Mouse (Mus musculus) MEL (cell line): ENCODE measurements around the gene Telo2. TPM values are rescaled to one million over a fixed set of nuclear protein-coding genes. Genes with fewer than 3 reads are reported as not detected.

ENCODE experiments used
- DNase-seq: peaks from one replicate; pipeline ENCODE4 v3.0.0; 2011; ENCODE audit warnings: low read depth, low spot score
- H3K27ac ChIP-seq: 2 replicates; pipeline ENCODE4 v1.5.1; 2012; ENCODE audit warnings: low read depth, mild to moderate bottlenecking, control low read depth, low read length, moderate library complexity; ENCODE audit not compliant: control insufficient read depth
- H3K27me3 ChIP-seq, 2 experiments: fragments of 150-350 bp in 1 of 2; sonication (generic) in 1 of 2; 2 replicates each; pipeline ENCODE4 v1.6.1; 2012; ENCODE audit warnings: low read length in 2 of 2, mild to moderate bottlenecking in 2 of 2, improper control_type of control experiment in 1 of 2, moderate library complexity in 1 of 2; ENCODE audit not compliant: insufficient read depth in 2 of 2, control insufficient read depth in 1 of 2
- H3K36me3 ChIP-seq, 2 experiments: 2 replicates each; pipeline ENCODE4 v1.6.1; 2012 to 2014; ENCODE audit warnings: low read length in 2 of 2, improper control_type of control experiment in 1 of 2, inconsistent platforms in 1 of 2, mild to moderate bottlenecking in 1 of 2; ENCODE audit not compliant: insufficient read depth in 2 of 2, control insufficient read depth in 1 of 2
- H3K4me1 ChIP-seq, 2 experiments: fragments of 150-350 bp in 1 of 2; sonication (generic) in 1 of 2; 2 replicates each; pipeline ENCODE4 v1.6.1; 2012; ENCODE audit warnings: low read length in 2 of 2, improper control_type of control experiment in 1 of 2, mild to moderate bottlenecking in 1 of 2; ENCODE audit not compliant: insufficient read depth in 2 of 2, control insufficient read depth in 1 of 2
- H3K4me3 ChIP-seq, 2 experiments: fragments of 150-350 bp in 1 of 2; sonication (generic) in 1 of 2; 2 replicates each; pipeline ENCODE4 v1.5.1; 2012; ENCODE audit warnings: low read depth in 2 of 2, low read length in 2 of 2, mild to moderate bottlenecking in 2 of 2, moderate library complexity in 2 of 2, control low read depth in 1 of 2, improper control_type of control experiment in 1 of 2; ENCODE audit not compliant: control insufficient read depth in 1 of 2, insufficient read depth in 1 of 2
- H3K79me2 ChIP-seq: 2 replicates; pipeline ENCODE4 v1.6.1; 2012; ENCODE audit warnings: mild to moderate bottlenecking, low read length, moderate library complexity; ENCODE audit not compliant: control insufficient read depth, poor library complexity, insufficient read depth
- H3K9ac ChIP-seq: 2 replicates; pipeline ENCODE4 v1.6.1; 2012; ENCODE audit warnings: low read depth, mild to moderate bottlenecking, control low read depth, low read length, moderate library complexity; ENCODE audit not compliant: control insufficient read depth, poor library complexity, severe bottlenecking
- H3K9me3 ChIP-seq: fragments of 150-350 bp; sonication (generic); replicated peaks from 2 replicates; pipeline ENCODE4 v1.6.1; 2012; ENCODE audit warnings: mild to moderate bottlenecking, low read length, improper control_type of control experiment, moderate library complexity; ENCODE audit not compliant: insufficient read depth
- BHLHE40 ChIP-seq: IDR thresholded peaks from 2 replicates; pipeline ENCODE4 v1.6.1; 2012; ENCODE audit warnings: low read depth, mild to moderate bottlenecking, inconsistent platforms, low read length, improper control_type of control experiment, borderline replicate concordance
- CHD1 ChIP-seq: IDR thresholded peaks from 2 replicates; pipeline ENCODE4 v1.6.1; 2012; ENCODE audit warnings: low read depth, mild to moderate bottlenecking, inconsistent platforms, low read length, improper control_type of control experiment
- CTCF ChIP-seq, 3 experiments: IDR thresholded peaks in 2 of 3; conservative IDR thresholded peaks in 1 of 3; 2 replicates each; pipeline ENCODE4 v1.5.1; 2011 to 2012; ENCODE audit warnings: low read length in 3 of 3, low read depth in 2 of 3, mild to moderate bottlenecking in 2 of 3, improper control_type of control experiment in 1 of 3, inconsistent platforms in 1 of 3, mixed read lengths in 1 of 3, moderate library complexity in 1 of 3; ENCODE audit not compliant: control insufficient read depth in 1 of 3, insufficient read depth in 1 of 3, poor library complexity in 1 of 3, severe bottlenecking in 1 of 3
- ELF1 ChIP-seq: IDR thresholded peaks from 2 replicates; pipeline ENCODE4 v1.6.1; 2014; ENCODE audit warnings: low read depth, mild to moderate bottlenecking, inconsistent platforms, low read length, improper control_type of control experiment, moderate library complexity
- EP300 ChIP-seq, 2 experiments: IDR thresholded peaks; 2 replicates each; pipeline ENCODE4 v1.6.1; 2011; ENCODE audit warnings: improper control_type of control experiment in 2 of 2, low read length in 2 of 2, low read depth in 1 of 2, mild to moderate bottlenecking in 1 of 2
- ETS1 ChIP-seq: IDR thresholded peaks from 2 replicates; pipeline ENCODE4 v1.6.1; 2012; ENCODE audit warnings: low read depth, mild to moderate bottlenecking, inconsistent platforms, low read length, improper control_type of control experiment, moderate library complexity
- GABPA ChIP-seq: IDR thresholded peaks from 2 replicates; pipeline ENCODE4 v1.6.1; 2012; ENCODE audit warnings: low read depth, mild to moderate bottlenecking, inconsistent platforms, low read length, improper control_type of control experiment, moderate library complexity
- KAT2A ChIP-seq: conservative IDR thresholded peaks from 2 replicates; pipeline ENCODE4 v1.6.1; 2012; ENCODE audit warnings: low read depth, low read length, improper control_type of control experiment, inconsistent platforms
- MAFK ChIP-seq: IDR thresholded peaks from 2 replicates; pipeline ENCODE4 v1.6.1; 2011; ENCODE audit warnings: low read depth, mild to moderate bottlenecking, low read length, improper control_type of control experiment, borderline replicate concordance
- MAX ChIP-seq: IDR thresholded peaks from 2 replicates; pipeline ENCODE4 v1.6.1; 2011; ENCODE audit warnings: low read length, improper control_type of control experiment
- MAZ ChIP-seq: IDR thresholded peaks from 2 replicates; pipeline ENCODE4 v1.6.1; 2012; ENCODE audit warnings: low read depth, mild to moderate bottlenecking, inconsistent platforms, low read length, improper control_type of control experiment
- MEF2A ChIP-seq: IDR thresholded peaks from 2 replicates; pipeline ENCODE4 v1.6.1; 2014; ENCODE audit warnings: low read depth, mild to moderate bottlenecking, inconsistent platforms, low read length, improper control_type of control experiment; ENCODE audit not compliant: poor library complexity, insufficient replicate concordance, severe bottlenecking; ENCODE audit errors: extremely low read depth
- MXI1 ChIP-seq: IDR thresholded peaks from 2 replicates; pipeline ENCODE4 v1.6.1; 2011; ENCODE audit warnings: mild to moderate bottlenecking, low read depth, low read length, improper control_type of control experiment
- MYC ChIP-seq: IDR thresholded peaks from 2 replicates; pipeline ENCODE4 v1.6.1; 2011; ENCODE audit warnings: low read depth, mild to moderate bottlenecking, low read length, improper control_type of control experiment, moderate library complexity
- NRF1 ChIP-seq: IDR thresholded peaks from 2 replicates; pipeline ENCODE4 v1.6.1; 2014; ENCODE audit warnings: low read depth, mild to moderate bottlenecking, inconsistent platforms, low read length, improper control_type of control experiment, moderate library complexity; ENCODE audit not compliant: poor library complexity, insufficient read depth, severe bottlenecking
- POLR2AphosphoS2 ChIP-seq: IDR thresholded peaks from 2 replicates; pipeline ENCODE4 v1.6.1; 2011; ENCODE audit warnings: low read length, improper control_type of control experiment
- RAD21 ChIP-seq: IDR thresholded peaks from 2 replicates; pipeline ENCODE4 v1.6.1; 2011; ENCODE audit warnings: mild to moderate bottlenecking, low read depth, low read length, improper control_type of control experiment
- RCOR1 ChIP-seq: IDR thresholded peaks from 2 replicates; pipeline ENCODE4 v1.6.1; 2012; ENCODE audit warnings: low read depth, mild to moderate bottlenecking, inconsistent platforms, low read length, improper control_type of control experiment
- UBTF ChIP-seq: IDR thresholded peaks from 2 replicates; pipeline ENCODE4 v1.6.1; 2012; ENCODE audit warnings: low read depth, mild to moderate bottlenecking, inconsistent platforms, low read length, improper control_type of control experiment, moderate library complexity, borderline replicate concordance; ENCODE audit not compliant: insufficient read depth
- USF1 ChIP-seq: IDR thresholded peaks from 2 replicates; pipeline ENCODE4 v1.6.1; 2014; ENCODE audit warnings: low read depth, mild to moderate bottlenecking, inconsistent platforms, low read length, improper control_type of control experiment, moderate library complexity
- ZKSCAN1 ChIP-seq: IDR thresholded peaks from 2 replicates; pipeline ENCODE4 v1.6.1; 2012; ENCODE audit warnings: low read depth, mild to moderate bottlenecking, inconsistent platforms, low read length, improper control_type of control experiment, moderate library complexity
- ZNF384 ChIP-seq: IDR thresholded peaks from 2 replicates; pipeline ENCODE4 v1.6.1; 2012; ENCODE audit warnings: low read depth, mild to moderate bottlenecking, inconsistent platforms, low read length, improper control_type of control experiment
- polyA plus RNA-seq, 2 experiments: library from polyadenylated mRNA; stranded (reverse) in 1 of 2; unstranded in 1 of 2; fragments of >175 nt in 1 of 2; fragments of >200 nt in 1 of 2; gene quantifications; 2 replicates each; pipeline versions ENCODE4 v1.2.1 to v1.2.4; 2012; ENCODE audit warnings: low replicate concordance in 2 of 2, low read depth in 1 of 2; ENCODE audit not compliant: insufficient read length in 2 of 2, insufficient read depth in 1 of 2, missing spikeins in 1 of 2
- total RNA-seq: library from RNA; depleted of rRNA; stranded (reverse); fragments of 300-350 nt; gene quantifications from 2 replicates; pipeline ENCODE4 v1.2.3, GENCODE M21; 2012

The Telo2 gene
- total and polyA plus RNA-seq, 3 experiments, result 20.0 to 20.9 TPM; not detected in 1

- DNase-seq, result no peak
- H3K79me2 ChIP-seq, result no peaks in the 10 kb centered on the region
- H3K27me3 ChIP-seq, result no peaks in the 10 kb centered on the region
- H3K36me3 ChIP-seq, result no peaks in the 10 kb centered on the region
- no peaks in the 10 kb centered on the region for H3K4me1 ChIP-seq
- TF ChIP-seq CTCF (IDR thresholded peaks at IDR 0.05 in 2 of 3, conservative IDR thresholded peaks at IDR 0.05 in 1 of 3; ENCODE audit: control insufficient read depth in 1 of 3, insufficient read depth in 1 of 3, low read depth in 2 of 3, low read length in 3 of 3, poor library complexity in 1 of 3, severe bottlenecking in 1 of 3) (peak in 1 of 3 experiments; percentile 5; a peak in 1 of 6 replicates), RAD21 (no peak; the same call in 1 of the 2 replicates)
- H3K27ac ChIP-seq, result no peak overlapping the region
- H3K4me3 ChIP-seq, result no peak overlapping the region
- H3K9me3 ChIP-seq, result no peaks in the 10 kb centered on the region
- H3K9ac ChIP-seq, result no peak overlapping the region
Measured at GRCm38 (mm10) chr17:25082081-25082847, 33.5 kb downstream of the Telo2 start.

GRCm38 (mm10) chr17:25080960-25081381, 34.8 kb downstream of the Telo2 start:
- H3K9ac ChIP-seq, result no peak overlapping the region

GRCm38 (mm10) chr17:25080210-25080609, 35.6 kb downstream of the Telo2 start:
- H3K36me3 ChIP-seq, result no peaks in the 10 kb centered on the region
- H3K4me3 ChIP-seq, result no peak overlapping the region
- H3K27ac ChIP-seq, result no peak overlapping the region
- TF ChIP-seq MAX (no peak), MAZ (no peak), EP300 (IDR thresholded peaks at IDR 0.05; ENCODE audit: low read depth in 1 of 2, low read length in 2 of 2) (no peak), RCOR1 (no peak)
- no peaks in the 10 kb centered on the region for H3K27me3 ChIP-seq
- no peaks in the 10 kb centered on the region for H3K4me1 ChIP-seq
- H3K79me2 ChIP-seq, result no peaks in the 10 kb centered on the region
- DNase-seq, result no peak
- no peak overlapping the region for H3K9ac ChIP-seq
- H3K9me3 ChIP-seq, result no peaks in the 10 kb centered on the region

More at GRCm38 (mm10) chr17:25080960-25081381, 34.8 kb downstream of the Telo2 start:
- DNase-seq, result no peak
- Histone ChIP-seq H3K27ac (no peak overlapping the region), H3K4me1 (no peaks in the 10 kb centered on the region), H3K36me3 (no peaks in the 10 kb centered on the region), H3K9me3 (no peaks in the 10 kb centered on the region), H3K4me3 (no peak overlapping the region), H3K79me2 (no peaks in the 10 kb centered on the region), H3K27me3 (no peaks in the 10 kb centered on the region)
- TF ChIP-seq ZNF384, result no peak
- TF ChIP-seq POLR2AphosphoS2, result no peak
- TF ChIP-seq MYC, result no peak
- no peak for TF ChIP-seq NRF1
- no peak for TF ChIP-seq USF1
- no peak for TF ChIP-seq UBTF
- no peak for TF ChIP-seq RCOR1
- no peak for TF ChIP-seq MAFK
- no peak for TF ChIP-seq ETS1
- no peak for TF ChIP-seq BHLHE40
- no peak for TF ChIP-seq CHD1
- no peak for TF ChIP-seq MEF2A
- no peak for TF ChIP-seq MAX
- no peak for TF ChIP-seq KAT2A
- no peak for TF ChIP-seq GABPA
- TF ChIP-seq ZKSCAN1, result no peak
- TF ChIP-seq ELF1, result no peak
- no peak for TF ChIP-seq MXI1
- no peak for TF ChIP-seq EP300 (IDR thresholded peaks at IDR 0.05; ENCODE audit: low read depth in 1 of 2, low read length in 2 of 2)
